ENCODE assay signal across 13 mouse cellular contexts in genomic region chr12:11427396-11427795, GRCm38 (mm10). TPM values are rescaled to one million over a fixed set of nuclear protein-coding genes. Genes with fewer than 3 reads are reported as not detected.
"Had no signal": no experiment of that assay in that cellular context is flagged by ENCODE, and none has a peak within 500 bp of the region (broad histone marks: within the 10 kb centered on the region; RNA-seq: fewer than 3 reads in every experiment).

No protein-coding gene starts in this region.

- ATAC-seq: midbrain, embryonic 16.5 days had no signal

- DNase-seq: lung, adult 18-20 months; lung, embryonic 14.5 days; lung, postnatal 10 days; lung, postnatal 4 days; midbrain, embryonic 14.5 days; retina, postnatal 1 day; right cerebral cortex, postnatal 4 days; spleen, adult 18-20 months; thymus, adult 2 months; thymus, postnatal 36 days had no signal

RNA-seq across cellular contexts. Expression of gene Vsnl1, which starts 9.0 kb away (rescaled TPM):
- total RNA-seq: megakaryocyte, adult 5-6 weeks; megakaryocyte-erythroid progenitor cell, adult 5-6 weeks had no signal

RNA-seq across cellular contexts. Expression of gene Rad51ap2, which starts 28.5 kb away (rescaled TPM):
- total RNA-seq: megakaryocyte, adult 5-6 weeks; megakaryocyte-erythroid progenitor cell, adult 5-6 weeks had no signal
